Mouse (Mus musculus) common myeloid progenitor, adult 5-6 weeks (primary cell): Measurements from ENCODE around the gene Plekhg3. TPM values are rescaled to one million over a fixed set of nuclear protein-coding genes. Genes with fewer than 3 reads are reported as not detected.

Experiments used
- ATAC-seq: replicated peaks from 2 replicates; pipeline ENCODE4 v1.8.0; 2016; ENCODE audit warnings: low read depth, mild to moderate bottlenecking, moderate TSS enrichment, inconsistent platforms; ENCODE audit not compliant: poor library complexity, severe bottlenecking
- total RNA-seq: library from RNA; stranded (forward); fragments of 200-1000, 187-1606 nt; gene quantifications from 2 replicates; pipeline ENCODE4 v1.2.3, GENCODE M21; 2017

The Plekhg3 gene
- total RNA-seq, 1 experiment from 2014 or later = 7.4 TPM

DNA sequence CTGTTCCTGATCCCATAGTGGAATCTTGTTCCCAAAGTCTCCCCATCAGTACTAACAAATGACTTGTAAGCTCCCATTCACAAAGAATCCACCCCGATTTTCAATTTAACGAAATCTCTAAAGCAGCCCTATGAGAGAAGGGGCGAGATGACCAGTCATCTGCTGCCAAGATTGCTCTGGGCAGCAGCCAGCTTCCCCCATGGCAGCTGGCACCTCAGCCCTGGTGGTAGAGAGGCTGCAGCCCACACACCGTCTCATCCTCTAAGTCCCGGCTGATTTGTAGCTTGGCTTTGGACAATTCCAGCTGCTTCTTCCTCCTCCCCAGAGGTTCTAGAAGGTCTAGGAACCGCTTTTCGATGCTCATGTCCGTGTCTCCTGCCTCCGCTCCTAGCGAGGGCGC, 77.5 kb downstream of the Plekhg3 start:
- ATAC-seq = no peak

GRCm38 (mm10) chr12:76608997-76609565, 78.4 kb downstream of the Plekhg3 start:
- ATAC-seq = no peak

GRCm38 (mm10) chr12:76612621-76613020, 81.9 kb downstream of the Plekhg3 start:
- ATAC-seq = no peak

DNA sequence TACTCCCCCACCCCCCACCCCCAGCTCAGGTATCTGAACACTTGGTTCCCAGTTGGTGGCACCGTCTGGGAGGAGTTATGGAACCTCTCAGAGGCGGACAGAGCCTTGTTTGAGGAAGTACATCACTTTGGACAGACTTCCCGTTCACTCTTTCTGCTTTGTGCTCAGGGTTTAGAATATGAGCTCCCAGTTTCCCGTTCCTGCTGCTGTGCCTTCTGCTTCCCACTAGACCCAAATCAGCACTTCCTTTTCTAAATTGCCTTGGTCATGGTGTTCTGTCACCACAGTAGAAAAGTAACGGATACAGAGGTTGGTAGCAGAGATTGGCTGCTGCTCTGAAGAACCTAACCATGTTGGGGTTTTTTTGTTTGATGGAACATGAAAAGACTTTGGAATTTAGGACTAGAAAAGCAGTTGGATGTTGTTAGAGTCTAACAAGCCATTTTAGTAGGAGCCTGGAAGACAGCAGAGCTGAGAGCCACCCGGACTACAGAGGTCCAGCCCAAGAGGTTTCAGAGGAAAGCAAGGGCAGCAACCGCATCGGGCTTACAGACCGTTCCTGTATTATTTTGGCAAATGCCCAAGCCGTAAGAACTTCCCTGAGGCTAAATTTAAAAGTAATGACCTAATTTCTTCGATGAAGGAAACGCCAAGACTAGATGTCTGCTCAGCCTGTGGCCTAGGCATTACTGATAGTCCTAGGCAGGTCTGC, 84.3 kb downstream of the Plekhg3 start:
- ATAC-seq = peak; percentile 80

DNA sequence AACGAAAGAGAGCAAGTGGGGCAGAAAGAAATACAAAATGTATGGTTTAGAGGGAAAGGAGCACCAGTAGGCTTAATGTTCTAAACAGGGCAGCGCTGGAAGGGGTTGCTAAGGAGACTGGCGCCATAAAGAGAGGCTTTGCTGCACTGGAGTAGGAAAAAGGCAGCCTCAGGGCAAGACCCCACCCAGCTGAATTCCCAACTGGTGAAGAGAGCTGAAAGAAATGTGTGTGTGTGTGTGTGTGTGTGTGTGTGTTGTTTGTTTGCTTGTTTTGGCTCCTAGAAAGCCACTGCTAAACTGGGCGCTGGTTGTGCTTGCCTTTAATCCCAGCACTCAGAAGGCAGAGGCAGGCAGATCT, 84.9 kb downstream of the Plekhg3 start:
- ATAC-seq = no peak

- ATAC-seq = no peak
Measured at GRCm38 (mm10) chr12:76618175-76618574, 87.5 kb downstream of the Plekhg3 start.

DNA sequence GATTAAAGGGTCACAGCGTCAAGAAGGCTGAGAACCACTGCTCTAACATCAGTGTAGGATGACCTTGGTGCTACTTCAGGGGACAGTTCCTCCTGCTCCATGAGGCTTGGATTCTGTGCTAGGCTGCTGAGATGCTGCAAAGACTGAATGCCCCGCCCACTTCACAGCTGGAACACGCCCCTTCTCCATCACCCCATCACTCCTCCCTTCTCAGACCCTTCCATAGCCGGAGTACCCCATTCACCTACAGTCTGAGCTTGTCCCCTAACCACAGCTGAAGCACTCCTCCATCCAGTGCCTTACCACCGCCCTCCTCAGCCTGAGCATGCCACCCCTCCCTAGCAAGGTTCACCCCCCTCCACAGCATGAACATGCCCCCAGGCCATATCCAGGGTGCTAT, 89.2 kb downstream of the Plekhg3 start:
- no peak for ATAC-seq

- ATAC-seq = no peak
Measured at GRCm38 (mm10) chr12:76623374-76623773, 92.7 kb downstream of the Plekhg3 start.

Other genes with a start within 250 kb of the Plekhg3 start
- 0.87 and 1.4 TPM in 2 replicates for gene Akap5, start 206.0 kb upstream of the Plekhg3 start, total RNA-seq
- gene Zbtb25, start 161.3 kb upstream of the Plekhg3 start, total RNA-seq = 18.7 and 33.0 TPM in 2 replicates
- gene Zbtb1, start 160.6 kb upstream of the Plekhg3 start, total RNA-seq = 21.1 and 27.2 TPM in 2 replicates
- 12.2 and 13.5 TPM in 2 replicates for gene Hspa2, start 126.7 kb upstream of the Plekhg3 start, total RNA-seq
- gene Ppp1r36, start 113.4 kb upstream of the Plekhg3 start, total RNA-seq = 0.64 and 2.2 TPM in 2 replicates
- 9.9 and 17.2 TPM in 2 replicates for gene Sptb, start 179.7 kb downstream of the Plekhg3 start, total RNA-seq
- gene Churc1, start 234.6 kb downstream of the Plekhg3 start, total RNA-seq = 42.0 and 45.8 TPM in 2 replicates
- gene Fntb, start 234.7 kb downstream of the Plekhg3 start, total RNA-seq = 4.9 and 8.7 TPM in 2 replicates